Mouse (Mus musculus): Measurements from ENCODE around the gene Tmbim1. TPM values are rescaled to one million over a fixed set of nuclear protein-coding genes. Genes with fewer than 3 reads are reported as not detected.
"Not testable (repeated sequence)": the region's sequence is repeated elsewhere in the genome, so short reads cannot be mapped to it uniquely, and the experiment has no call there.

The Tmbim1 gene
- polyA plus RNA-seq, 1 experiment: 60.8 TPM

- DNase-seq (ENCODE audit: low read depth in 1 of 2, low spot score in 2 of 2): no peak
- no peaks in the 10 kb centered on the region for H3K27me3 ChIP-seq (ENCODE audit: control insufficient read depth, insufficient read depth, low read length)
- H3K4me3 ChIP-seq (ENCODE audit: extremely low read depth, insufficient read depth, insufficient read length): no peak overlapping the region
- no peak overlapping the region for H3K27ac ChIP-seq (ENCODE audit: insufficient read depth, low read length)
- TF ChIP-seq CTCF (IDR thresholded peaks at IDR 0.05; ENCODE audit: extremely low read depth, insufficient read depth, insufficient read length, insufficient replicate concordance): no peak
- no peak for TF ChIP-seq POLR2A (IDR thresholded peaks at IDR 0.05; ENCODE audit: low read depth, low read length)
- 79% methylated on average over 1 of the region's 1 CpGs for WGBS
- no peaks in the 10 kb centered on the region for H3K4me1 ChIP-seq (ENCODE audit: control insufficient read depth, insufficient read depth, insufficient read length)
- H3K36me3 ChIP-seq (ENCODE audit: control insufficient read depth, insufficient read depth, low read length): no peaks in the 10 kb centered on the region
Measured at GRCm38 (mm10) chr1:74342308-74342707, 36.9 kb upstream of the Tmbim1 start.

DNA sequence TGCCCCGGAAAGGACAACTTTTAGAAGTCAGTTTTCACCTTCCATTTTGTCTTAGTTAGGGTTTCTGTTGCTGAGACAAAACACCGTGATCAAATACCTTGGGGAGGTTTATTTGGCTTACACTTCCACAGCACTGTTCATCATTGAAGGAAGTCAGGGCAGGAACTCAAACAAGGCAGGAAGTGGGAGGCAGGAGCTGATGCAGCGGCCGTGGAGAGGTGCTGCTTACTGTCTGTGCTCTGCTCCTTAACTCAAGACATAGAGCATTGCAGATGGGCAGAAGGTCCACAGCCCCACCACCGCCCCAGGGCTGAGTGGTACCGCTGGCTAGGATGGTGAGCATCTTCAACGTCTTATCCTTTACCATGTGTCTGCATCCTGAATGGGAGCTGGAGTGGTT lies 36.5 kb upstream of the Tmbim1 start:
- no peak for DNase-seq (ENCODE audit: low read depth in 1 of 2, low spot score in 2 of 2)
- Histone ChIP-seq H3K4me3 (ENCODE audit: extremely low read depth, insufficient read depth, insufficient read length) (no peak overlapping the region), H3K36me3 (ENCODE audit: control insufficient read depth, insufficient read depth, low read length) (no peaks in the 10 kb centered on the region), H3K27me3 (ENCODE audit: control insufficient read depth, insufficient read depth, low read length) (no peaks in the 10 kb centered on the region), H3K27ac (ENCODE audit: insufficient read depth, low read length) (no peak overlapping the region), H3K4me1 (ENCODE audit: control insufficient read depth, insufficient read depth, insufficient read length) (no peaks in the 10 kb centered on the region)
- 71% methylated on average over 7 of the region's 7 CpGs for WGBS
- no peak for TF ChIP-seq CTCF (IDR thresholded peaks at IDR 0.05; ENCODE audit: extremely low read depth, insufficient read depth, insufficient read length, insufficient replicate concordance)
- no peak for TF ChIP-seq POLR2A (IDR thresholded peaks at IDR 0.05; ENCODE audit: low read depth, low read length)

GRCm38 (mm10) chr1:74340992-74341391 lies 35.6 kb upstream of the Tmbim1 start:
- not testable (repeated sequence) for H3K27me3 ChIP-seq (ENCODE audit: control insufficient read depth, insufficient read depth, low read length); DNase-seq (ENCODE audit: low read depth in 1 of 2, low spot score in 2 of 2); H3K4me3 ChIP-seq (ENCODE audit: extremely low read depth, insufficient read depth, insufficient read length); H3K36me3 ChIP-seq (ENCODE audit: control insufficient read depth, insufficient read depth, low read length); H3K27ac ChIP-seq (ENCODE audit: insufficient read depth, low read length); H3K4me1 ChIP-seq (ENCODE audit: control insufficient read depth, insufficient read depth, insufficient read length)
- 88% methylated on average over 4 of the region's 4 CpGs for WGBS

DNA sequence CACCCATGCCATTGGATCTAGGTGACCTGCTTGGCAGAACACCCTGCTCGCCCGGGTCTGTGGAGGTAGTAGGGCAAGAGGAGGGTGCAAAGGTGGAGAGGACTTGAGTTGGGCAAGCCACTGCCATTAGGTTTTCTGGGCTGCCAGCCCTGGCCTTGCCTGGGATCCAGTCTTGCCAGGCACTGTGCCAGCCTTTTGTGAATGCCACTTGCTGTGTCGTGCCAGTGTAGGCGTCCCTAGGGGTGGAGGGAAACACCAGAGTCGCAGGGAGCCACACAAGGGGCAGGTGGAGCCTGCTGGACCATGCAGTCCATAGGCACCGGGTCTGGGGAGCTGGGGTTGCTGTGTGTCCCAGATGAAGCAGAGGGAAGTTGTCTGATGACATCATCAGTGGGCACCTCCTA lies 34.9 kb upstream of the Tmbim1 start:
- no peaks in the 10 kb centered on the region for H3K4me1 ChIP-seq (ENCODE audit: control insufficient read depth, insufficient read depth, insufficient read length)
- H3K27me3 ChIP-seq (ENCODE audit: control insufficient read depth, insufficient read depth, low read length): no peaks in the 10 kb centered on the region
- WGBS: 87% methylated on average over 6 of the region's 6 CpGs
- no peak for TF ChIP-seq CTCF (IDR thresholded peaks at IDR 0.05; ENCODE audit: extremely low read depth, insufficient read depth, insufficient read length, insufficient replicate concordance)
- TF ChIP-seq POLR2A (IDR thresholded peaks at IDR 0.05; ENCODE audit: low read depth, low read length): no peak
- H3K4me3 ChIP-seq (ENCODE audit: extremely low read depth, insufficient read depth, insufficient read length): no peak overlapping the region
- DNase-seq (ENCODE audit: low read depth in 1 of 2, low spot score in 2 of 2): no peak
- H3K27ac ChIP-seq (ENCODE audit: insufficient read depth, low read length): no peak overlapping the region
- H3K36me3 ChIP-seq (ENCODE audit: control insufficient read depth, insufficient read depth, low read length): no peaks in the 10 kb centered on the region

- 91% methylated on average over 9 of the region's 9 CpGs for WGBS
- no peak for TF ChIP-seq CTCF (IDR thresholded peaks at IDR 0.05; ENCODE audit: extremely low read depth, insufficient read depth, insufficient read length, insufficient replicate concordance)
- no peak for TF ChIP-seq POLR2A (IDR thresholded peaks at IDR 0.05; ENCODE audit: low read depth, low read length)
- DNase-seq (ENCODE audit: low read depth in 1 of 2, low spot score in 2 of 2): no peak
- H3K27me3 ChIP-seq (ENCODE audit: control insufficient read depth, insufficient read depth, low read length): no peaks in the 10 kb centered on the region
- no peak overlapping the region for H3K27ac ChIP-seq (ENCODE audit: insufficient read depth, low read length)
- no peaks in the 10 kb centered on the region for H3K4me1 ChIP-seq (ENCODE audit: control insufficient read depth, insufficient read depth, insufficient read length)
- no peaks in the 10 kb centered on the region for H3K36me3 ChIP-seq (ENCODE audit: control insufficient read depth, insufficient read depth, low read length)
- no peak overlapping the region for H3K4me3 ChIP-seq (ENCODE audit: extremely low read depth, insufficient read depth, insufficient read length)
Measured at GRCm38 (mm10) chr1:74339917-74340316, 34.5 kb upstream of the Tmbim1 start.

- no peak for DNase-seq (ENCODE audit: low read depth in 1 of 2, low spot score in 2 of 2)
- no peaks in the 10 kb centered on the region for H3K4me1 ChIP-seq (ENCODE audit: control insufficient read depth, insufficient read depth, insufficient read length)
- H3K36me3 ChIP-seq (ENCODE audit: control insufficient read depth, insufficient read depth, low read length): no peaks in the 10 kb centered on the region
- H3K4me3 ChIP-seq (ENCODE audit: extremely low read depth, insufficient read depth, insufficient read length): no peak overlapping the region
- TF ChIP-seq POLR2A (IDR thresholded peaks at IDR 0.05; ENCODE audit: low read depth, low read length) (no peak), CTCF (IDR thresholded peaks at IDR 0.05; ENCODE audit: extremely low read depth, insufficient read depth, insufficient read length, insufficient replicate concordance) (no peak)
- WGBS: 55% methylated on average over 4 of the region's 4 CpGs
- H3K27ac ChIP-seq (ENCODE audit: insufficient read depth, low read length): no peak overlapping the region
- H3K27me3 ChIP-seq (ENCODE audit: control insufficient read depth, insufficient read depth, low read length): no peaks in the 10 kb centered on the region
Measured at GRCm38 (mm10) chr1:74338626-74339025, 33.2 kb upstream of the Tmbim1 start.

DNA sequence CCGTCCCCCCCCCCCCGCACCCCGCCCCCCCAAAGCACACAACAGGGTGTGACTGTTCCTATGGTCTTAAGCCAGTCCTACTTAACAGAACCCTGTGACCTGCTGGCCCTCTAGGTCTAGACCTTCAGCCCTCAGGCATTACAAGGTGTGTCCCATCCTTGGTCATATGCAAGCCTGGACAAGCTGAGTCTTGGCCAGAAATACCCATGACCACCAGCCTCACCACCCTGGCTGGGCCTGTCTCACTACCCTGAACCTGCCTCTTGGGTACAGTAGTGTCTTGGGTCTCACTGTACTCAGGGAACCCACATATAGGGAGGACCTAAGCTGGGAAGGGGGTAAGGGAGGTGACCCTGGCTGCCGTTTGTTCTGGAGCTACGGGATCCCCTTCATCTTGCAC lies 32.6 kb upstream of the Tmbim1 start:
- H3K27me3 ChIP-seq (ENCODE audit: control insufficient read depth, insufficient read depth, low read length): no peaks in the 10 kb centered on the region
- DNase-seq (ENCODE audit: low read depth in 1 of 2, low spot score in 2 of 2): no peak
- no peaks in the 10 kb centered on the region; the same call in 1 of the 2 replicates for H3K4me1 ChIP-seq (ENCODE audit: control insufficient read depth, insufficient read depth, insufficient read length)
- TF ChIP-seq POLR2A (IDR thresholded peaks at IDR 0.05; ENCODE audit: low read depth, low read length): no peak
- no peak for TF ChIP-seq CTCF (IDR thresholded peaks at IDR 0.05; ENCODE audit: extremely low read depth, insufficient read depth, insufficient read length, insufficient replicate concordance)
- H3K4me3 ChIP-seq (ENCODE audit: extremely low read depth, insufficient read depth, insufficient read length): no peak overlapping the region
- H3K27ac ChIP-seq (ENCODE audit: insufficient read depth, low read length): no peak overlapping the region
- no peaks in the 10 kb centered on the region for H3K36me3 ChIP-seq (ENCODE audit: control insufficient read depth, insufficient read depth, low read length)
- WGBS: 94% methylated on average over 5 of the region's 5 CpGs
